Mouse (Mus musculus): Measurements from ENCODE around the gene Colgalt1.

DNA sequence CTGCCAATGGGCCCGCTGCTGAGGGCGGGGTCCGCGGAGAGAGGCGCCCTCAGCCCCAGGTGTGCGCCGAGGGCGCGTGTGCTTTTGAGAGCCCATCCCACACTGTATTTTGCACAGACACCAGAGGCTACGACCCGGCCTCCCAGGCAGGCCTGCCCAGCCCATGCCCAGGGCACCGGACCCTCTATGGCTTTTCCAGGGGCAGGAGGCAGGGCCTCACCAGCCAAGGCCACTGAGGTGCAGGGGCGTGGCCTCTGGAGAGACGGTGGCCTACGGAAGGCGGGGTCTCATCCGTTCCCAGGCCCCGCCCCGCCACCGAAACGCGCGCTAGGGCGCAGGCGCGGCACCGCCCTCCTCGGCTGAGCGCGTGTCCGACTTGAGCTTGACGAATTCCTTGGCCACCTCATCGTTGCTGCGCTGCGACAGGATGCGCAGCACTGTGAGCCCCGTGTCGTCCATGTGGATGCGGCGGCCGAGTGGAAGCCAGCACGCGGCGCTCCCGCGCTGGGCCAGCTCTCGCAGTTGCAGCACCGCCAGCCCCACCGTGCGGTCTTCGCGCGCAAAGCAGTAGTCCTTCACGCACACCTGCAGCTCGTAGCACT lies 18.4 kb downstream of the Colgalt1 start:
- TF ChIP-seq POLR2A (IDR thresholded peaks at IDR 0.05; ENCODE audit: borderline replicate concordance, extremely low read depth, low read depth, low read length) = peak; percentile 51; the same call in 1 of the 2 replicates
- TF ChIP-seq CTCF (IDR thresholded peaks at IDR 0.05; ENCODE audit: insufficient read depth, low read length) = no peak
